Mouse (Mus musculus) cerebellum, adult 2 months (tissue): ENCODE data around the gene Ralb. TPM values are rescaled to one million over a fixed set of nuclear protein-coding genes. Genes with fewer than 3 reads are reported as not detected.

ENCODE experiments used
- DNase-seq, 2 experiments: peaks; one replicate each; pipeline ENCODE4 v3.0.0; 2021
- H3K27ac ChIP-seq: fragments of 200-500 bp; 2 replicates; pipeline ENCODE4 v1.5.1; 2012; ENCODE audit warnings: low read length, control low read depth, inconsistent platforms; ENCODE audit not compliant: insufficient read depth
- H3K27me3 ChIP-seq: fragments of 200-500 bp; 2 replicates; pipeline ENCODE4 v1.6.1; 2012; ENCODE audit warnings: inconsistent platforms, mild to moderate bottlenecking, low read length, moderate library complexity; ENCODE audit not compliant: control insufficient read depth, insufficient read depth
- H3K4me1 ChIP-seq: fragments of 200-500 bp; 2 replicates; pipeline ENCODE4 v1.6.1; 2011; ENCODE audit warnings: low read length; ENCODE audit not compliant: control insufficient read depth, insufficient read depth
- H3K4me3 ChIP-seq: fragments of 200-500 bp; replicated peaks from 2 replicates; pipeline ENCODE3; 2011; ENCODE audit warnings: mild to moderate bottlenecking, low read depth, low read length, control low read depth; ENCODE audit not compliant: insufficient read depth
- CTCF ChIP-seq: fragments of 200-500 bp; IDR thresholded peaks from 2 replicates; pipeline ENCODE4 v1.5.1; 2011; ENCODE audit warnings: low read depth, mild to moderate bottlenecking, control low read depth, low read length, moderate library complexity, borderline replicate concordance; ENCODE audit not compliant: insufficient read depth
- POLR2A ChIP-seq: fragments of 200-500 bp; IDR thresholded peaks from 2 replicates; pipeline ENCODE4 v1.6.1; 2011; ENCODE audit warnings: low read length, control low read depth, borderline replicate concordance; ENCODE audit not compliant: insufficient read depth
- WGBS: fragments of 180-500 bp; shearing (Covaris S2); methylation state at CpG from one replicate; pipeline ENCODE4 v1.1.7; 2018; 5-methylcytosine and 5-hydroxymethylcytosine counted together
- polyA plus RNA-seq: library from polyadenylated mRNA; depleted of rRNA; stranded (reverse); fragments of >200 nt; gene quantifications from 2 replicates; pipeline ENCODE4 v1.2.3, GENCODE M21; 2012

The Ralb gene
- polyA plus RNA-seq, 1 experiment: 25.1 TPM

GRCm38 (mm10) chr1:119463386-119463785 is 41.2 kb downstream of the Ralb start:
- 45% methylated on average over 2 of the region's 2 CpGs for whole genome bisulfite sequencing
- H3K27ac ChIP-seq: no peak overlapping the region
- DNase-seq: peak; percentile 10 to 18
- no peaks in the 10 kb centered on the region for H3K27me3 ChIP-seq
- TF ChIP-seq POLR2A: no peak
- TF ChIP-seq CTCF: peak; percentile 26; the same call in 1 of the 2 replicates
- no peaks in the 10 kb centered on the region for H3K4me1 ChIP-seq
- H3K4me3 ChIP-seq: no peak overlapping the region

GRCm38 (mm10) chr1:119460062-119460461 is 44.5 kb downstream of the Ralb start:
- no peak for DNase-seq
- no peaks in the 10 kb centered on the region for H3K27me3 ChIP-seq
- WGBS: 45% methylated on average over 2 of the region's 2 CpGs

GRCm38 (mm10) chr1:119457993-119458605 is 46.5 kb downstream of the Ralb start:
- no peak overlapping the region for H3K27ac ChIP-seq
- peak; percentile 68 for TF ChIP-seq CTCF
- TF ChIP-seq POLR2A: no peak
- 4% methylated on average over 10 of the region's 10 CpGs for WGBS

More at GRCm38 (mm10) chr1:119460062-119460461, 44.5 kb downstream of the Ralb start:
- H3K4me3 ChIP-seq: no peak overlapping the region
- H3K27ac ChIP-seq: no peak overlapping the region
- no peaks in the 10 kb centered on the region for H3K4me1 ChIP-seq
- no peak for TF ChIP-seq POLR2A
- no peak for TF ChIP-seq CTCF

GRCm38 (mm10) chr1:119457528-119457855 is 47.1 kb downstream of the Ralb start:
- Histone ChIP-seq H3K27me3 (no peaks in the 10 kb centered on the region), H3K27ac (no peak overlapping the region), H3K4me1 (no peaks in the 10 kb centered on the region), H3K4me3 (no peak overlapping the region)
- TF ChIP-seq CTCF (no peak), POLR2A (no peak)
- 70% methylated on average over 5 of the region's 5 CpGs for WGBS
- no peak for DNase-seq

More at GRCm38 (mm10) chr1:119457993-119458605, 46.5 kb downstream of the Ralb start:
- DNase-seq: peak; percentile 59 to 64
- no peaks in the 10 kb centered on the region for H3K4me1 ChIP-seq
- H3K27me3 ChIP-seq: no peaks in the 10 kb centered on the region
- H3K4me3 ChIP-seq: no peak overlapping the region

- DNase-seq: no peak
- TF ChIP-seq POLR2A (no peak), CTCF (no peak)
- H3K27me3 ChIP-seq: no peaks in the 10 kb centered on the region
- no peaks in the 10 kb centered on the region for H3K4me1 ChIP-seq
- H3K27ac ChIP-seq: no peak overlapping the region
- 63% methylated on average over 19 of the region's 19 CpGs for WGBS
- no peak overlapping the region for H3K4me3 ChIP-seq
Observed at GRCm38 (mm10) chr1:119456671-119457527, 47.7 kb downstream of the Ralb start.

- 40% methylated on average over 4 of the region's 4 CpGs for WGBS
- TF ChIP-seq CTCF (no peak), POLR2A (no peak)
- no peaks in the 10 kb centered on the region for H3K27me3 ChIP-seq
- no peak overlapping the region for H3K4me3 ChIP-seq
- peak; percentile 21 to 32 for DNase-seq
- no peaks in the 10 kb centered on the region for H3K4me1 ChIP-seq
- no peak overlapping the region for H3K27ac ChIP-seq
Observed at GRCm38 (mm10) chr1:119453731-119454130, 50.9 kb downstream of the Ralb start.

- no peaks in the 10 kb centered on the region for H3K27me3 ChIP-seq
- DNase-seq: no peak
- 37% methylated on average over 10 of the region's 10 CpGs for WGBS
- TF ChIP-seq POLR2A: no peak
- no peak for TF ChIP-seq CTCF
- H3K4me1 ChIP-seq: no peaks in the 10 kb centered on the region
- no peak overlapping the region for H3K27ac ChIP-seq
- H3K4me3 ChIP-seq: no peak overlapping the region
Observed at GRCm38 (mm10) chr1:119451417-119451816, 53.2 kb downstream of the Ralb start.
